Mouse (Mus musculus): ENCODE data around the gene Rnf113a2. TPM values are rescaled to one million over a fixed set of nuclear protein-coding genes. Genes with fewer than 3 reads are reported as not detected.
A peak's percentile ranks its signal among the peaks of the same experiment; 100 is the strongest.

Rnf113a2 gene
- 0.81 and 1.3 TPM in 2 replicates for polyA plus RNA-seq (2012; rRNA removed)

DNA sequence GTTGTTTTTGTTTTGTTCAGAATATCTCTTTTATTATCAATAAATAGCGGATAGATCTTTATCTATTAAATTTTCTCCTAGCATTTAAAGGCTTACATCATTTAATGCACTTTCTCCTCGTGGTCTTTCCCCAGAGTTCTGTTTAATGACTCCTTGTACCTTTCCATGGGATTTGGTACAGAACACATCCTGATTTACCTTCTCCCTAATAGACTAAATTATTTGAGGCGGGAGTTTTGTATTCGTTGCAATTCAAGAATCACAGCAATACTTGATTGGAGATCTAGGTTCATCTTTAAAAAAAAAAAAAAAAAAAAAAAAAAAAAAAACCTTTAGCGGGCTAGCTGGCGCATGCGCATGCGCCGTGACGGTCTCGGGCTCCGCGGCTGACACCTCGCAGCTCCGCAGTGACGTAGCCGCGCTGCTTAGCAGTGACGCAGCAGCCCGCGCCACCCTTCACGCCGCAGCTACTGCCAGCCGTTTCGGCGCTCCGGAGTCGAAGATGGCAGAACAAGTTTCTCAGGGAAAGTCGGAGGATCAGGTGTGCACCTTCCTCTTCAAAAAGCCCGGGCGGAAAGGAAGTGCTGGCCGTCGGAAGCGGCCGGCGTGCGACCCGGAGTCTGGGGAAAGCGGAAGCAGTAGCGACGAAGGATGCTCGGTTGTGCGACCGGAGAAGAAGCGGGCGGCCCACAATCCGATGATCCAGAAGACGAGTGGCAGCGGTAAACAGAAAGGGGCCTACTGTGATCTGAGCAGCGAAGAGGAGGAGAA lies at the start of gene Rnf113a2:
TSS of gene Rnf113a2 (plus strand) at position 363 of the 771 bp plus-strand sequence.
- 2% methylated on average over 50 of the region's 50 CpGs for WGBS
- H3K27ac ChIP-seq (ENCODE audit: insufficient read depth, low read depth, low read length), result peak within 1 kb of the TSS; percentile 34
- H3K27me3 ChIP-seq (ENCODE audit: control insufficient read depth, insufficient read depth, low read length), result no peaks in the 10 kb centered on the region
- H3K4me1 ChIP-seq (ENCODE audit: control insufficient read depth, insufficient read depth, insufficient read length, low read length), result peaks cover 8% of the 10 kb centered on the region
- H3K4me3 ChIP-seq (ENCODE audit: low read depth, low read length), result peak within 1 kb of the TSS; percentile 77
- no peaks in the 10 kb centered on the region for H3K36me3 ChIP-seq (ENCODE audit: control insufficient read depth, insufficient read depth, low read length)
- no peak for TF ChIP-seq CTCF (IDR thresholded peaks at IDR 0.05; ENCODE audit: extremely low read depth, insufficient read length, insufficient replicate concordance, low read depth, low read length)
- TF ChIP-seq POLR2A (IDR thresholded peaks at IDR 0.05; ENCODE audit: low read depth, low read length), result peak; percentile 57

DNA sequence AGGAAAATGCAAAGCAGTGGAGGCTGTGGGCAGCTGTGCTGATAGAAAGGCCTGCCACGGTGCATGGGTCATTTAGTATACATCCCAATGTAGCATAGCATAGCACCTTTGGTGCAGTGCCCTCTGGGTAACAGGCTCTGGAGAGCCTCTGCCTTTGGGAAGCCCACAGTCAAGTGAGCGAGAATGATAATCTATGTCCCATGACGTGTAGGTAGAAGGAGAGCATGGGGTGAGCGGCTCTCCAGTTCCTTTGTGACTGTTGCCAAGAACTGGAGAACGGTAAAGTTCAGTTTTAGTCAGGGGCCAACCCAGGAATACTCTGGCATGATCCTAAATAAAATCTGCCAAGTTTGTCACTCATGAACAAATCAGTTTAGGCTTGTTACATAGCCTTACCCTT lies 45.3 kb upstream of the Rnf113a2 start:
- no peak for TF ChIP-seq CTCF (IDR thresholded peaks at IDR 0.05; ENCODE audit: extremely low read depth, insufficient read length, insufficient replicate concordance, low read depth, low read length)
- no peak for TF ChIP-seq POLR2A (IDR thresholded peaks at IDR 0.05; ENCODE audit: low read depth, low read length)
- Histone ChIP-seq H3K27me3 (ENCODE audit: control insufficient read depth, insufficient read depth, low read length) (no peaks in the 10 kb centered on the region), H3K27ac (ENCODE audit: insufficient read depth, low read depth, low read length) (no peak overlapping the region), H3K36me3 (ENCODE audit: control insufficient read depth, insufficient read depth, low read length) (peaks cover 63% of the 10 kb centered on the region), H3K4me3 (ENCODE audit: low read depth, low read length) (no peak overlapping the region), H3K4me1 (ENCODE audit: control insufficient read depth, insufficient read depth, insufficient read length, low read length) (peaks cover 2% of the 10 kb centered on the region; the same call in 1 of the 2 replicates)
- 93% methylated on average over 5 of the region's 5 CpGs for WGBS

DNA sequence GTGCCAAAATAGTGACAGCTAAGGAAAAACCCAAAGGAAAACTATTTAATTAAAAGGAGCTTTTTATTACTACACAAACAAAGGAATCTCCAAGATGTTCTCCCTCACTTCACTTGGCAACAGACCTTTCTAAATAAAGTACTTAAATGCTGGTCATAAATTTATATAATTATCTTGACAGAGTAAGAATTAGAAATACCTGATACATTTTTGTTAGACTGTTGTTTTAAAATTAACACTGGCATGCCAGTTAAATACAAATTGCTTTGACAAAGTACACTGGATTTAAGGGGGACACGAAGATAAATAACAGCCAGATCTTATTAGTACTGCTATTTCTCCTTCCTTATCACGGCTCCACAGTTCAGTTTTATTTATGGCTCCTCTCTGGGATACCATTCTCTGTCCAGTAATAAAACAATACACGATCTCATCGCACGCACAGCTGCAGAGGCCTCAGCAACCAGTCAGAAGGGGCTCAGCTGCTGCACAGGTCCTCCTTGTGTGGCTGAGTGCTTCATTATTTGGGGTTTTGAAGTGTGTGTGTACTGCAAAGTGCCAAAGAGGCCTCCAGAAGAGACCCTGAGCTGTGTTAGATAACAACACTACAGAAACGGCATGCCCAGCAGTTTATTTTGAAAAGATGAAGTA lies 43.0 kb upstream of the Rnf113a2 start:
- WGBS, result 33% methylated on average over 6 of the region's 6 CpGs
- H3K27me3 ChIP-seq (ENCODE audit: control insufficient read depth, insufficient read depth, low read length), result no peaks in the 10 kb centered on the region

DNA sequence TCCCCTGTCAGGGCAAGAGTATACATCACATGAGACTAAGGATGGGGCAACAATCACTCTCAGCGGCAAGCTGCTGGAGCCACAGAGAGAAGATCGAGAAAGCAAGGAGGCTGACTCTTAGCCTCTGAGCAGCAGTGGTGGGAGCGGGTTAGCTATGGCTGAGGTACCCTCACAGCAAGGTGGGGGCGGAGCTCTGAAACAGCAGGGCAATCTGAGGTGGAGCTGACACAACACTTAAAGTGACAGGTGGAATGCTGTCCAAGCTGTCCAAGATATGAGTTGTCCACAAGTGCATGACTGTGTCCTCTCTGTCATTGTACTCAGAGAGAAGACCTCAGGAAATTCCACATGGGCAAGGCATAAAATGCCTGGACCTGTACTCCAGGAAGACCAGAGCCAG lies 34.6 kb upstream of the Rnf113a2 start:
- Histone ChIP-seq H3K27ac (ENCODE audit: insufficient read depth, low read depth, low read length) (no peak overlapping the region), H3K27me3 (ENCODE audit: control insufficient read depth, insufficient read depth, low read length) (no peaks in the 10 kb centered on the region), H3K4me3 (ENCODE audit: low read depth, low read length) (no peak overlapping the region), H3K36me3 (ENCODE audit: control insufficient read depth, insufficient read depth, low read length) (peaks cover 63% of the 10 kb centered on the region), H3K4me1 (ENCODE audit: control insufficient read depth, insufficient read depth, insufficient read length, low read length) (peaks cover 3% of the 10 kb centered on the region; the same call in 1 of the 2 replicates)
- no peak for TF ChIP-seq CTCF (IDR thresholded peaks at IDR 0.05; ENCODE audit: extremely low read depth, insufficient read length, insufficient replicate concordance, low read depth, low read length)
- TF ChIP-seq POLR2A (IDR thresholded peaks at IDR 0.05; ENCODE audit: low read depth, low read length), result no peak
- WGBS, result 96% methylated on average over 4 of the region's 4 CpGs

More for the DNA sequence above, 43.0 kb upstream of the Rnf113a2 start:
- H3K4me1 ChIP-seq (ENCODE audit: control insufficient read depth, insufficient read depth, insufficient read length, low read length), result peaks cover 2% of the 10 kb centered on the region; the same call in 1 of the 2 replicates
- H3K36me3 ChIP-seq (ENCODE audit: control insufficient read depth, insufficient read depth, low read length), result peaks cover 68% of the 10 kb centered on the region
- no peak overlapping the region for H3K4me3 ChIP-seq (ENCODE audit: low read depth, low read length)
- no peak overlapping the region for H3K27ac ChIP-seq (ENCODE audit: insufficient read depth, low read depth, low read length)
- TF ChIP-seq CTCF (IDR thresholded peaks at IDR 0.05; ENCODE audit: extremely low read depth, insufficient read length, insufficient replicate concordance, low read depth, low read length) (no peak), POLR2A (IDR thresholded peaks at IDR 0.05; ENCODE audit: low read depth, low read length) (no peak)

DNA sequence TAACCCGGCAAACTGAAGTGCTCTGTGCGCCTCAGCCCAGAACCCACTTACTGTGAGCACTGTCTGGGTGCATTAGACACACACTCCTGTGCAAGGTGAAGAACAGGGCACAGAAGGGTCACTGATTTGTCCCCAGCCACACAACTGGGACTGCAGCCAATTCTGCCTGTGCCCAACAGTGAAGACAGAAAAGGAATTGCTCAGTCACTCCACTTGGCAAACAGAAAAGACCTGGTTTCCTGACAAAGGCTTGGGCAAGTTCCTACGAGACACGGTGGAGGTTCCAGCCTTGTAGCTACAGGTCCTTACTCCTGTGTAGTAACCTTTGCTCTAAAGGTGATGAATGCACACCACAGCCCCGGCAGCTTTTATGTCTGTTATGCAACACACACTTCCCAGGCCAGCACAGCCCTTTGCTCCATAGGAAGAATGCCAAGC lies 32.3 kb upstream of the Rnf113a2 start:
- TF ChIP-seq CTCF (IDR thresholded peaks at IDR 0.05; ENCODE audit: extremely low read depth, insufficient read length, insufficient replicate concordance, low read depth, low read length) (no peak), POLR2A (IDR thresholded peaks at IDR 0.05; ENCODE audit: low read depth, low read length) (no peak)
- H3K27ac ChIP-seq (ENCODE audit: insufficient read depth, low read depth, low read length), result peak overlapping the region; percentile 80
- peaks cover 55% of the 10 kb centered on the region for H3K36me3 ChIP-seq (ENCODE audit: control insufficient read depth, insufficient read depth, low read length)
- no peaks in the 10 kb centered on the region for H3K27me3 ChIP-seq (ENCODE audit: control insufficient read depth, insufficient read depth, low read length)
- H3K4me1 ChIP-seq (ENCODE audit: control insufficient read depth, insufficient read depth, insufficient read length, low read length), result peaks cover 3% of the 10 kb centered on the region; the same call in 1 of the 2 replicates
- WGBS, result 18% methylated on average over 5 of the region's 5 CpGs
- H3K4me3 ChIP-seq (ENCODE audit: low read depth, low read length), result no peak overlapping the region

DNA sequence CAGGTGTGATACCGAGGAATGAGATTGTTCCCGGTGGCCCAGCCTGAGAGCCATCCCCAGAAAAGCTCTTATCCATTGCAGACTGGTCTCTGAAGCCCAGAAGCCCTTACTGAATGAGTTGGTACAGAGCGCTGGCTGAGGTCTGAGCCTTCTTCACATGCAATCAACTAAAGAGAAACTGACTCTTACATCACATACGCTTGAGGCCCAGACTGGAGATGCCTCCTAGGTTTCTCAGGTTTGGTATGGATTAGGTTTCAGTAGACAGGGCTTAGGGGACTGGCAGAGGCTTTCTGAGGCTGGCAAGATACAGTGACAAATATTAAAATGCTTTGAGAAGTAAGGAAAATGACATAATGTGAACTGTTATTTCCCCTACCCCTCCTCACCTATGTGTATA lies 31.6 kb upstream of the Rnf113a2 start:
- 81% methylated on average over 4 of the region's 4 CpGs for WGBS

DNA sequence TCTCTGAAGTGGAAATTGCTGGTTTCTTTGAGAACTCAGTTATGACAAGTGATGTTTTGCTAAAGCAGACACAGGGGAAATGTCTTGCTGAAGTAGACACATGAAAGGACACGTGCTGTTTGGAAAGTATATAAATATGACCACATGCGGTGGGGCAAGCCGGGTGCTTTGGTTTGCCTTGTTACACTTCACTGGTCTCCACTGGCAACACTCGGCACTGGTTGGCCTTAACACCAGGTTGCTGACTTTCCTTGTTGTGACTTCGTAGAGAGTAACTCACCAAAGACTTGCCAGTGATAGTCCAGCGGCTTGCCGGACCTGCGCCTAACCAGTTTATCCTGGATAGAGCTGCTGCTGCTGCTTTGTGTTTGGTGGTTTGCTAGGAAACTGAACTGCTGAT lies 28.9 kb upstream of the Rnf113a2 start:
- WGBS, result 93% methylated on average over 8 of the region's 8 CpGs
- no peak for TF ChIP-seq CTCF (IDR thresholded peaks at IDR 0.05; ENCODE audit: extremely low read depth, insufficient read length, insufficient replicate concordance, low read depth, low read length)
- no peak for TF ChIP-seq POLR2A (IDR thresholded peaks at IDR 0.05; ENCODE audit: low read depth, low read length)
- Histone ChIP-seq H3K36me3 (ENCODE audit: control insufficient read depth, insufficient read depth, low read length) (peaks cover 48% of the 10 kb centered on the region), H3K27me3 (ENCODE audit: control insufficient read depth, insufficient read depth, low read length) (no peaks in the 10 kb centered on the region), H3K27ac (ENCODE audit: insufficient read depth, low read depth, low read length) (no peak overlapping the region), H3K4me1 (ENCODE audit: control insufficient read depth, insufficient read depth, insufficient read length, low read length) (peaks cover 3% of the 10 kb centered on the region; the same call in 1 of the 2 replicates), H3K4me3 (ENCODE audit: low read depth, low read length) (no peak overlapping the region)

More for the DNA sequence above, 31.6 kb upstream of the Rnf113a2 start:
- Histone ChIP-seq H3K4me1 (ENCODE audit: control insufficient read depth, insufficient read depth, insufficient read length, low read length) (peaks cover 3% of the 10 kb centered on the region; the same call in 1 of the 2 replicates), H3K4me3 (ENCODE audit: low read depth, low read length) (no peak overlapping the region), H3K36me3 (ENCODE audit: control insufficient read depth, insufficient read depth, low read length) (peaks cover 54% of the 10 kb centered on the region), H3K27me3 (ENCODE audit: control insufficient read depth, insufficient read depth, low read length) (no peaks in the 10 kb centered on the region), H3K27ac (ENCODE audit: insufficient read depth, low read depth, low read length) (peak overlapping the region; percentile 63)
- TF ChIP-seq CTCF (IDR thresholded peaks at IDR 0.05; ENCODE audit: extremely low read depth, insufficient read length, insufficient replicate concordance, low read depth, low read length) (no peak), POLR2A (IDR thresholded peaks at IDR 0.05; ENCODE audit: low read depth, low read length) (no peak)
